Mouse (Mus musculus) testis, adult 2 months (tissue): ENCODE data around the gene Gm9913.

Source experiments
- CTCF ChIP-seq: fragments of 200-500 bp; IDR thresholded peaks from 2 replicates; pipeline ENCODE4 v1.5.1; 2012; ENCODE audit warnings: low read depth, mild to moderate bottlenecking, inconsistent platforms, low read length, moderate library complexity; ENCODE audit not compliant: control insufficient read depth, insufficient read depth, insufficient replicate concordance
- POLR2A ChIP-seq: fragments of 200-500 bp; IDR thresholded peaks from 2 replicates; pipeline ENCODE4 v1.6.1; 2012; ENCODE audit warnings: low read depth, mild to moderate bottlenecking, inconsistent platforms, low read length, moderate library complexity; ENCODE audit not compliant: control insufficient read depth

- TF ChIP-seq CTCF, result no peak
- TF ChIP-seq POLR2A, result no peak
Measured at GRCm38 (mm10) chr2:125506316-125507054, 1.6 kb downstream of the Gm9913 start.
